Mouse (Mus musculus): Measurements from ENCODE around the gene Kcnc1.
A peak's percentile ranks its signal among the peaks of the same experiment; 100 is the strongest.

The Kcnc1 gene

DNA sequence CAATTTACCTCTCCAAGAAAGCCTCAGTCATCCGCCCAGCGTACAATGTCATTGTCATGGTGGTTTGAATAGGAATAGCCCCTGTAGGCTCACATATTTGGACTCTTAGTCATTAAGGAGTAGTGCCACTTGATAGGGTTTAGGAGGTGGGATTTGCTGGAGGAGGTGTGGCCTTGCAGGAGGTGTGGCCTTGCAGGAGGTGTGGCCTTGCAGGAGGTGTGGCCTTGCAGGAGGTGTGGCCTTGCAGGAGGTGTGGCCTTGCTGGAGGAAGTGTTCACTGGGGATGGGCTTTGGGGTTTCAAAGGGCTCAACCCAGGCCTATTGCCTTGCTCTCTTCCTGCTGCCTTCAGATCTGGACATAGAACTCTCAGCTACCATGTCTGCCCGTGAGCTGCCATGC, 81.2 kb downstream of the Kcnc1 start:
- no peak for DNase-seq (ENCODE audit: low spot score)

DNA sequence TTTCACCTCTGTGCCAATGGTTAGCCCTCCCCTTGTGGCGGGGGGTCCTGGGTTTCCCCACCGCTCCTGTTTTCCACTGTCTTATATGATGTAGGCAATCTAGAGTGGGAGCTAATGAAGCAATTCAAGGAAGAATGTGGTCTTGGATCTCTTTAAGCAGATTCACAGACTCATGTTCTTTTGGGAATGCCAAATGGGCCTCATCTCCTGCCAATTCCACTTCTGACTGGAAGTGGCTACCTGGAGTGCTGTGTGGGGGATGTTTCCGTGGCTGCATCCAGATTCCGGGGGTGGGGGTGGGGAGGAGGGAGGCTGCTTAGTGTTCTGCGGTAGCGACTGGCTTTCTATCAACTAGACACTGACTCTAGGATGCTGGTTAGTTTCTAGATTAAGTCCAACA, 83.5 kb downstream of the Kcnc1 start:
- DNase-seq (ENCODE audit: low spot score), result no peak

DNA sequence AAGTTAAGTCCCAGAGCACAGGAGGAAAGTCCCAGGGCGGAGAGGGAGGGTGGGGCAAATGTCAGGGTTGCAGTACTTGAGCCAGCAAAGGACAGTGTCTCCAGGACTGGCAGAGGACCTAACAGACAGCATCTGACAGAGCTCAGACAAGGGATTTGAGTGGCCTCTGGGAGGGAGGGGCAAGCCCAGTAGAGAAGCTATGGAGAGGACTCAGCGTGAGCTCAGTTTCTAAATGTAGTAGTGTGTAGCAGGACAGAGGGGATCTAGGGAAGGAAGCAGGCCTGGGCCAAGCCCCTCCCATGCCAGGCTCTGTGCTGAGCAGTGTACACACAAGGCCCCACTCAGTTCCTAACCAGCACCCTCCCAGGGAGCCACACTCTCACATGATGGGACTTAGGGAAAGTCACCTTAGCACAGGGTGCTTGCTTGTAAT, 85.8 kb downstream of the Kcnc1 start:
- DNase-seq (ENCODE audit: low spot score), result peak; percentile 25

DNA sequence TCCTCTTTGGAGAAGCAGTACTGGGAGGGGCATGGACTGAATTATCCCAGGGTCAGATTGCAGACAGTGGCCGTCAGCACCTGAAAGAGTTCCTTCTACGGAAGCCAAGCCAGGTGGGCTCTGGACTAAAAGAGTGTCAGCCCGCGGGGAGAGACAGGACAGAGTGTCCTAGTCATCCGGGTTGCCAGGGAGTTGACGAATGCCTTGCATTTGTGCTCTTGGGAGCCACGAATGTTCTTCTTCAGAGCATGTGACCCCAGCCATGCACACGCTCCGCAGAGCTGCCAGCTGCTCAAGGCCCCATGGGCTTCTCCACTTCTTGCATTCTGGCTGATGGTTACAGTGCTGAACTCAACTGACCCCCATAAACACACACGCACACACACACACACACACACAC, 86.8 kb downstream of the Kcnc1 start:
- no peak for DNase-seq (ENCODE audit: low spot score)

DNA sequence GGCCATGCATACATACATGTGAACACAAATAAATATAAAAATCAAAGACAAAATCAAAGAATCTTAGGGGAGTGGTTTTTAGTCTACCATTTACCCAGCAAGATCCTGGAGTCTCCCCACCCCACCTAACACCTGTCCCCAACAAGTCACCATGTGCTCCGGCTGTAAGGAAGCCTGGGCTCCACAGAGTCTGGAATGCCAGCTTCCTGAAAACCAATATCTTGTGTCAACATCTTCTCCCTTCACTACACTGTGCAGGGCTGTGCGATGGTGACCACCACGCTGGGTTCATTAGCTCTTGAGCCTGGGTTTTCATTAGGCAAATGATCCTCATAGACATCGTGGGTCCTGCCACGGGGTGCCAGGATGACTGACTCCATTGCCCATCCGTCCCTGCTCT, 87.9 kb downstream of the Kcnc1 start:
- no peak for DNase-seq (ENCODE audit: low spot score)

DNA sequence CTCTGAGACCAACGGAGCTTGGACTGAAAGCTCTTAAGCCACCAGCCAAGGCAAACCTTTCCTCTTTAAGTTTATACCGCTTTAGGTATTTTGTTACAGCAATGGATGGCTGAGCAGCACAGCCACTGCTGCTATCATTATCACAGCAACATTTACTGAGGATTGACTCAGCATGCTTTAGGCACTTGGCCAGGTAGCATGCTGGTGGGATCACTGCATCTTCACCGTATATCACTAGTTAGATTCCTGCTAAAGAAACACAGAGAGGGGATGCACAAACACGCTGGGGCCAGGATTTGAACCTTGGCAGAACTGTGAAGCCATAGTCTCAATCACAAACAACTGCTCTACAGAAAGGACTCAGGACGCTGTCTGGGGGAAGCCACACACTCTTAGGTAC, 90.5 kb downstream of the Kcnc1 start:
- no peak for DNase-seq (ENCODE audit: low spot score)

DNA sequence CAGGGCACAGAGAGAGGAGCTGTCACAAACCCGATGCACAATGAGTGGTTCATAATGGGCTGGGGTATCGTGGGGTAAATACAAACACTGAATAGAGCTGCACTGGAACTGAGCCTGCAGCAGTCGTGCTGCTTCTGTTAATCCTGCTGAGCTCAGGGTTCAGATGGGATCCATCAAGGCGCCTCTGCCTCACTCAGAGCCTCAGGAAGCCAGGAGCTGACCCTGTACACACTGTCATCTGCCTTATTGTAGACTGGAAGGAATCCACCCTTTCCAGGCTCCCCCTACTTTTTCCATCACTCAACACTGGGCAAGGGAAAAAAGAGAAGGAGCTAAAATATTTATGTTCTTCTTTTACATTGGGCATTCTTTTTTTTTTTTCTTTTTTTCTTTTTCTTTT, 91.1 kb downstream of the Kcnc1 start:
- no peak for DNase-seq (ENCODE audit: low spot score)
